Mouse (Mus musculus) limb, embryonic 11.5 days (tissue): ENCODE measurements around the gene Nrl. TPM values are rescaled to one million over a fixed set of nuclear protein-coding genes. Genes with fewer than 3 reads are reported as not detected.

ENCODE experiments used
- ATAC-seq: fragments of 200-750 bp; cut with Nextera tagmentation; 2 replicates; pipeline ENCODE4 v1.8.0; 2017; ENCODE audit warnings: low read depth; ENCODE audit not compliant: insufficient number of reproducible peaks, low FRiP score, low TSS enrichment
- DNase-seq: peaks from one replicate; pipeline ENCODE4 v3.0.0-alpha.2; 2015; ENCODE audit warnings: low spot score
- H3K27ac ChIP-seq: fragments of 300-500 bp; sonication (generic); replicated peaks from 2 replicates; pipeline ENCODE4 v1.5.1; 2014; ENCODE audit warnings: low read depth, mild to moderate bottlenecking, low read length
- H3K27me3 ChIP-seq: fragments of 300-500 bp; sonication (generic); 2 replicates; pipeline ENCODE4 v1.6.1; 2014; ENCODE audit warnings: mild to moderate bottlenecking, low read length, mixed read lengths; ENCODE audit not compliant: control insufficient read depth, insufficient read depth
- H3K36me3 ChIP-seq: fragments of 300-500 bp; sonication (generic); 2 replicates; pipeline ENCODE4 v1.6.1; 2014; ENCODE audit warnings: mild to moderate bottlenecking, low read length, moderate library complexity, mixed read lengths; ENCODE audit not compliant: control insufficient read depth, insufficient read depth
- H3K4me1 ChIP-seq: fragments of 300-500 bp; sonication (generic); 2 replicates; pipeline ENCODE4 v1.6.1; 2014; ENCODE audit warnings: low read length, mixed read lengths; ENCODE audit not compliant: control insufficient read depth, insufficient read depth
- H3K4me2 ChIP-seq: fragments of 300-500 bp; sonication (generic); 2 replicates; pipeline ENCODE4 v1.6.1; 2014; ENCODE audit warnings: low read depth, mild to moderate bottlenecking, moderate library complexity; ENCODE audit not compliant: severe bottlenecking
- H3K4me3 ChIP-seq: fragments of 300-500 bp; sonication (generic); 2 replicates; pipeline ENCODE4 v1.5.1; 2014; ENCODE audit warnings: low read depth, low read length
- H3K9ac ChIP-seq: fragments of 300-500 bp; sonication (generic); 2 replicates; pipeline ENCODE4 v1.6.1; 2014; ENCODE audit warnings: mild to moderate bottlenecking, low read length
- H3K9me3 ChIP-seq: fragments of 300-500 bp; sonication (generic); 2 replicates; pipeline ENCODE4 v1.6.1; 2016; ENCODE audit warnings: low read length; ENCODE audit not compliant: control insufficient read depth
- WGBS: fragments of 180-500 bp; shearing (Covaris S2); extraction: QIAGEN DNeasy Blood & Tissue Kit; methylation state at CpG from one replicate; pipeline ENCODE4 v1.1.7; 2014; 5-methylcytosine and 5-hydroxymethylcytosine counted together
- polyA plus RNA-seq: library from polyadenylated mRNA; unstranded; fragments of >200 nt; fragmentation: Nextera tagmentation; extraction: Ambion mirVana; gene quantifications from 2 replicates; pipeline ENCODE4 v1.2.1, GENCODE M21; 2014

Nrl gene
- polyA plus RNA-seq, 1 experiment from 2014 or later, result not detected

- no peaks in the 10 kb centered on the region for H3K36me3 ChIP-seq
- no peaks in the 10 kb centered on the region for H3K9me3 ChIP-seq
- peak within 1 kb of the TSS; percentile 86 for H3K27ac ChIP-seq
- peak; percentile 86 for ATAC-seq
- peak within 1 kb of the TSS; percentile 62 for H3K4me2 ChIP-seq
- H3K9ac ChIP-seq, result peak within 1 kb of the TSS; percentile 62
- peaks cover 4% of the 10 kb centered on the region; the same call in 1 of the 2 replicates for H3K4me1 ChIP-seq
- under 1% methylated on average over 27 of the region's 27 CpGs for WGBS
- peak; percentile 93 for DNase-seq
- H3K4me3 ChIP-seq, result peak within 1 kb of the TSS; percentile 55
- H3K27me3 ChIP-seq, result no peaks in the 10 kb centered on the region
Observed at GRCm38 (mm10) chr14:55559799-55560201, 35.0 kb upstream of the Nrl start, which contains the start of gene Dcaf11. Gene Dcaf11 (plus strand): TSS chr14:55560006.

GRCm38 (mm10) chr14:55558740-55559448, 34.1 kb upstream of the Nrl start:
- Histone ChIP-seq H3K27me3 (no peaks in the 10 kb centered on the region), H3K9me3 (no peaks in the 10 kb centered on the region), H3K4me2 (peak overlapping the region; percentile 50; the same call in 1 of the 2 replicates), H3K36me3 (no peaks in the 10 kb centered on the region), H3K4me3 (peak overlapping the region; percentile 55), H3K9ac (no peak overlapping the region), H3K27ac (no peak overlapping the region), H3K4me1 (peaks cover 4% of the 10 kb centered on the region; the same call in 1 of the 2 replicates)
- DNase-seq (no peak), ATAC-seq (no peak)
- WGBS, result 59% methylated on average over 6 of the region's 6 CpGs

GRCm38 (mm10) chr14:55557587-55557986, 32.8 kb upstream of the Nrl start:
- Histone ChIP-seq H3K4me3 (no peak overlapping the region), H3K9me3 (no peaks in the 10 kb centered on the region), H3K27ac (no peak overlapping the region), H3K4me2 (no peak overlapping the region), H3K4me1 (peaks cover 4% of the 10 kb centered on the region; the same call in 1 of the 2 replicates), H3K9ac (no peak overlapping the region), H3K36me3 (no peaks in the 10 kb centered on the region), H3K27me3 (no peaks in the 10 kb centered on the region)
- DNase-seq (no peak), ATAC-seq (no peak)
- WGBS, result 94% methylated on average over 3 of the region's 3 CpGs

- WGBS, result 24% methylated on average over 5 of the region's 5 CpGs
- no peaks in the 10 kb centered on the region for H3K36me3 ChIP-seq
- no peak overlapping the region for H3K9ac ChIP-seq
- no peaks in the 10 kb centered on the region for H3K9me3 ChIP-seq
- H3K27ac ChIP-seq, result no peak overlapping the region
- no peaks in the 10 kb centered on the region for H3K27me3 ChIP-seq
- no peak for ATAC-seq
- no peak overlapping the region for H3K4me2 ChIP-seq
- peaks cover 4% of the 10 kb centered on the region; the same call in 1 of the 2 replicates for H3K4me1 ChIP-seq
- peak; percentile 77 for DNase-seq
- H3K4me3 ChIP-seq, result no peak overlapping the region
Observed at GRCm38 (mm10) chr14:55557003-55557402, 32.2 kb upstream of the Nrl start.

GRCm38 (mm10) chr14:55555788-55556187, 31.0 kb upstream of the Nrl start:
- ATAC-seq (no peak), DNase-seq (no peak)
- H3K36me3 ChIP-seq, result no peaks in the 10 kb centered on the region
- no peaks in the 10 kb centered on the region for H3K27me3 ChIP-seq
- no peak overlapping the region for H3K4me3 ChIP-seq
- WGBS, result 85% methylated on average over 3 of the region's 3 CpGs
- no peaks in the 10 kb centered on the region for H3K4me1 ChIP-seq
- H3K9me3 ChIP-seq, result no peaks in the 10 kb centered on the region
- H3K9ac ChIP-seq, result no peak overlapping the region
- H3K4me2 ChIP-seq, result no peak overlapping the region
- H3K27ac ChIP-seq, result no peak overlapping the region

- Histone ChIP-seq H3K4me1 (no peaks in the 10 kb centered on the region), H3K27me3 (no peaks in the 10 kb centered on the region), H3K36me3 (no peaks in the 10 kb centered on the region), H3K4me3 (no peak overlapping the region), H3K4me2 (no peak overlapping the region), H3K9me3 (no peaks in the 10 kb centered on the region), H3K27ac (no peak overlapping the region), H3K9ac (no peak overlapping the region)
- ATAC-seq (no peak), DNase-seq (no peak)
Observed at GRCm38 (mm10) chr14:55554635-55555034, 29.9 kb upstream of the Nrl start.

- no peak for DNase-seq
- no peaks in the 10 kb centered on the region for H3K4me1 ChIP-seq
Observed at GRCm38 (mm10) chr14:55551794-55552193, 27.0 kb upstream of the Nrl start.

GRCm38 (mm10) chr14:55551347-55551746, 26.6 kb upstream of the Nrl start:
- Histone ChIP-seq H3K9me3 (no peaks in the 10 kb centered on the region), H3K4me3 (no peak overlapping the region), H3K36me3 (peaks cover 8% of the 10 kb centered on the region; the same call in 1 of the 2 replicates), H3K9ac (no peak overlapping the region), H3K4me1 (no peaks in the 10 kb centered on the region), H3K27ac (no peak overlapping the region), H3K4me2 (no peak overlapping the region), H3K27me3 (no peaks in the 10 kb centered on the region)
- DNase-seq (no peak), ATAC-seq (no peak)
- 72% methylated on average over 5 of the region's 5 CpGs for WGBS

More at GRCm38 (mm10) chr14:55551794-55552193, 27.0 kb upstream of the Nrl start:
- Histone ChIP-seq H3K4me2 (no peak overlapping the region), H3K27me3 (no peaks in the 10 kb centered on the region), H3K9me3 (no peaks in the 10 kb centered on the region), H3K36me3 (peaks cover 8% of the 10 kb centered on the region; the same call in 1 of the 2 replicates), H3K27ac (no peak overlapping the region), H3K4me3 (no peak overlapping the region), H3K9ac (no peak overlapping the region)
- ATAC-seq, result no peak
- WGBS, result 94% methylated on average over 8 of the region's 8 CpGs
